Mouse (Mus musculus) thymus, adult 2 months (tissue): ENCODE measurements around the gene Ddx39. TPM values are rescaled to one million over a fixed set of nuclear protein-coding genes. Genes with fewer than 3 reads are reported as not detected.

Source experiments
- DNase-seq: peaks from one replicate; pipeline ENCODE4 v3.0.0; 2021
- H3K27ac ChIP-seq: fragments of 200-500 bp; 2 replicates; pipeline ENCODE4 v1.5.1; 2012; ENCODE audit warnings: low read length, control low read depth; ENCODE audit not compliant: control insufficient read depth, insufficient read depth
- H3K27me3 ChIP-seq: fragments of 200-500 bp; 2 replicates; pipeline ENCODE4 v1.6.1; 2012; ENCODE audit warnings: mild to moderate bottlenecking, low read length, moderate library complexity, mixed read lengths; ENCODE audit not compliant: control insufficient read depth, insufficient read depth
- H3K36me3 ChIP-seq: fragments of 200-500 bp; 2 replicates; pipeline ENCODE4 v1.6.1; 2012; ENCODE audit warnings: mild to moderate bottlenecking, low read length, moderate library complexity; ENCODE audit not compliant: control insufficient read depth, insufficient read depth
- H3K4me1 ChIP-seq: fragments of 200-500 bp; replicated peaks from 2 replicates; pipeline ENCODE4 v1.6.1; 2012; ENCODE audit warnings: low read length; ENCODE audit not compliant: control insufficient read depth, insufficient read depth
- H3K4me3 ChIP-seq: fragments of 200-500 bp; 2 replicates; pipeline ENCODE4 v1.5.1; 2012; ENCODE audit warnings: mild to moderate bottlenecking, low read length, control low read depth, moderate library complexity; ENCODE audit not compliant: control insufficient read depth, insufficient read depth
- CTCF ChIP-seq: fragments of 200-500 bp; IDR thresholded peaks from 2 replicates; pipeline ENCODE4 v1.5.1; 2012; ENCODE audit warnings: mild to moderate bottlenecking, control low read depth, low read length, moderate library complexity, borderline replicate concordance; ENCODE audit not compliant: control insufficient read depth, poor library complexity, insufficient read depth; ENCODE audit errors: extremely low read depth
- POLR2A ChIP-seq: fragments of 200-500 bp; IDR thresholded peaks from 2 replicates; pipeline ENCODE4 v1.6.1; 2012; ENCODE audit warnings: mild to moderate bottlenecking, low read length, control low read depth, moderate library complexity; ENCODE audit not compliant: control insufficient read depth, poor library complexity, insufficient read depth; ENCODE audit errors: extremely low read depth
- WGBS: fragments of 180-500 bp; shearing (Covaris S2); methylation state at CpG from one replicate; pipeline ENCODE4 v1.1.7; 2018; 5-methylcytosine and 5-hydroxymethylcytosine counted together
- polyA plus RNA-seq: library from polyadenylated mRNA; depleted of rRNA; stranded (reverse); fragments of >200 nt; gene quantifications from 2 replicates; pipeline ENCODE4 v1.2.3, GENCODE M21; 2012; rRNA removed

Ddx39 gene
- polyA plus RNA-seq = 157 and 171 TPM in 2 replicates

DNA sequence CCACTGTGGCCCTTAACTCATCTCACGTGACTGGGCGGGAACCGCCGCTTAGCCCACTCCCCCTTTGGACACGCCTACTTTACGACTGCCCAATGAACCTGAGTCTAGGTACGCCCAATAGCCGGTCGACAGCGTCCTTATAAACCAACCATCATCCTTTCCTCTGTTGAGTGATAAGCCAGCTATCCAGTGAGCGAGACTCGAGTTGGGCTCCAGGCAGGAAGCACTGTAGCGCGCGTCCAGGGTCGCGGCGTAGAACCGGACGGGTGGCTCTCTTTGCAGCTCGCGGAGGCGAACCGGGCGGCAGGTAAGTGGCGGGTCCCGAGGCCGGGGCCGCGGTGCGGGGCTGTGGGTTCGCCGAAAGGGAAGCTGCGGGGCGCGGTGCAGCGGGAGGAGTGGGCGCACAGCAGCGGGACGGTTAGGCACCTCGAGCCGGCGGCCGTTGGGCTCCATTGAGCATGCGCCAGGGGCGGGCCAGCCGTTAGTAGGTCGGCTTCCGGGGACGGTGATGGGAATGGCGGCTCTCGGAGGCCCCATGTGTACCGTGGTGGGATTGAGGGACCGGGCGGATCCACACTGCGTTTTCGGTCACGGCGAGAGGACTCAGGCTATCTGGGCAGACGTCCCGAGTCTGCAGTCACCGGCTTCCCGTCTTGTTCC is at the start of gene Ddx39:
Ddx39 (plus strand) TSS at position 147 of the 660 bp plus-strand sequence.
- WGBS = under 1% methylated on average over 63 of the region's 63 CpGs
- Histone ChIP-seq H3K27me3 (no peaks in the 10 kb centered on the region), H3K36me3 (peaks cover 9% of the 10 kb centered on the region), H3K27ac (peak within 1 kb of the TSS; percentile 54), H3K4me3 (peak within 1 kb of the TSS; percentile 70), H3K4me1 (peaks cover 2% of the 10 kb centered on the region; the same call in 1 of the 2 replicates)
- TF ChIP-seq POLR2A = peak; percentile 92
- TF ChIP-seq CTCF = peak; percentile 14; the same call in 1 of the 2 replicates
- peak; percentile 97 for DNase-seq

DNA sequence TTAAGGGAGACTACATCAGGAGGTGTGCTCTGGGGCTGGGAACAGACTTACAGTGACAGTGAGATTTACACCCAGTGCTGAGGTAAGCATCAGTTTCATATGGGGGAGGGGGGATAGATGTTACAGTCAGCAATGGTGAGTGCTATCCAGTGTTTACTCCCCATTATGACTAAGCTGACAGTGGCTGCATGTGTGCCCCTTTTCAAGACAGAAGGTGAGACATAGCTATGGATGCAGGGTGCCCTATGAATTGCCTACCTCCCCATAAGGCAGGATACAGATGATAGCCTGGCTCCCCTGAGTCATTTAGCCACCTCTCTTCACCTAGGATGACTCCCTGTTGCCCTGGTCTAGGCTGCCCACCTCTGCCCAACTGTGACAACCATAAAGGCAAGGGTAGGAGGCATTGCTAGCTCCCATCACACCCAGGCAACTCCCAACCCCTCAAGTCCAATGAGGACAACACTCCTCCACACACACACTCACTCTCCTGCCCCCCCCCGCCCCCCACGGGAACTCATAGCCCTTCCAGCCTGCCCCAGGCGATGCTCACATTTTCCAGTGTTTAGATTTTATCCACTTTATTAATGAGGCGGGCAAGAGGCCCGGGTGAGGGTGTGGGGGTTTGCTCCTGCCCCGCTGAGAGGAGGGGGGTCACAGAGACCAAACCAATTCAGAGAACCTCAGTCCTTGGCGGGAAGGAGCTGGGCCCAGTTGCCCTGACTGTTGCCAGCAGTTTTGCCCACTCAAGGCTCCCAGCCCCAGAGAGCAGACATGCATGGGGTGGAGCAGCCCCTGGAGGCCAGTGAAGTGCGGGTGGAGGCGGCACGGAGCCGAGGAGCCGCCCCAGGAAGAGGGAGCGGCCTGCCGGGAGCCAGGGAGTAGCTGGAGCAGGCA is 48.8 kb upstream of the Ddx39 start, which contains the start of gene Ptger1:
Ptger1 (plus strand) TSS at position 710 of the 897 bp plus-strand sequence.
- no peak for TF ChIP-seq CTCF
- TF ChIP-seq POLR2A = no peak
- WGBS = 45% methylated on average over 14 of the region's 14 CpGs
- Histone ChIP-seq H3K4me1 (peaks cover 6% of the 10 kb centered on the region), H3K4me3 (no peak within 1 kb of the TSS), H3K36me3 (peaks cover 22% of the 10 kb centered on the region), H3K27me3 (no peaks in the 10 kb centered on the region), H3K27ac (no peak within 1 kb of the TSS)
- no peak for DNase-seq

DNA sequence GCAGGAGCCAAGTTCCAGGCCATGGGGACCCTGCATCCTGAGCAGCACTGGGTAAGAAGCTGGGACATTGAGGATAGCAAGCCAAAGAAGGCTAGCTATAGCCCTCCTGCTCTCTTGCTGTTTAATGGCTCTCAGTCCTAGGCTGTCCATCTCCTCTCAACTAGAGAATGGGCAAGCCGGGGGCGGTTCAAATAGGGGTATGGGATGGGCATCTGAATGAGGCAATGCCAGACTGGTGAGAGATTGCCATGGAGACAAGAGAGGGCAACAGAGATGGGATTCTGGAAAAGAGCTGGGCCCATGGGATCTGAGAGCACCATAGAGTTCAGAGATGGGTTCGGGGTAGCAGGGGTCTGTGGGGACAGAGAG is 48.1 kb upstream of the Ddx39 start:
- no peak overlapping the region for H3K4me3 ChIP-seq
- no peak for DNase-seq
- WGBS = 94% methylated on average over 3 of the region's 3 CpGs

DNA sequence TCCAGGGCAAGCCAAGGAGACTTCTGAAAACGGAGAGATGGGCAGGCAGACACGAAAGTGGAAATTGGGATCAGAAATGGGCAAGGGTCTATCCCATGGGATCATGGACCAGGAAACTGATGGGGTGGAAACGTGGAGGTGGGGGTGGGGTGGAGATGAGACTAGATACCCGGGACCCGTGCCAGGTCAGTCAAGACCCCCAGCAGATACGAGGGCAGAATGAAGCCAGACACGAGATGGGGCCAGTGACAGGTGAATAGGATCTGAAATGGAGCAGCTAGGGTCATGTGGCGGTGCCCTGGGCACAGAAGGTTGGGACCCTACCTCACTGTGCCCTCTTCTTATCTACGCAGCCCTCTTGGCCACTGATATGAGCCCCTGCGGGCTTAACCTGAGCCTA is 47.5 kb upstream of the Ddx39 start:
- no peak for DNase-seq
- 86% methylated on average over 10 of the region's 10 CpGs for WGBS
- Histone ChIP-seq H3K36me3 (peaks cover 35% of the 10 kb centered on the region), H3K4me3 (no peak overlapping the region), H3K27ac (no peak overlapping the region), H3K4me1 (peaks cover 4% of the 10 kb centered on the region), H3K27me3 (no peaks in the 10 kb centered on the region)
- TF ChIP-seq CTCF (no peak), POLR2A (no peak)

More for the DNA sequence above, 48.1 kb upstream of the Ddx39 start:
- Histone ChIP-seq H3K36me3 (peaks cover 29% of the 10 kb centered on the region), H3K27me3 (no peaks in the 10 kb centered on the region), H3K4me1 (peaks cover 6% of the 10 kb centered on the region), H3K27ac (no peak overlapping the region)
- no peak for TF ChIP-seq CTCF

DNA sequence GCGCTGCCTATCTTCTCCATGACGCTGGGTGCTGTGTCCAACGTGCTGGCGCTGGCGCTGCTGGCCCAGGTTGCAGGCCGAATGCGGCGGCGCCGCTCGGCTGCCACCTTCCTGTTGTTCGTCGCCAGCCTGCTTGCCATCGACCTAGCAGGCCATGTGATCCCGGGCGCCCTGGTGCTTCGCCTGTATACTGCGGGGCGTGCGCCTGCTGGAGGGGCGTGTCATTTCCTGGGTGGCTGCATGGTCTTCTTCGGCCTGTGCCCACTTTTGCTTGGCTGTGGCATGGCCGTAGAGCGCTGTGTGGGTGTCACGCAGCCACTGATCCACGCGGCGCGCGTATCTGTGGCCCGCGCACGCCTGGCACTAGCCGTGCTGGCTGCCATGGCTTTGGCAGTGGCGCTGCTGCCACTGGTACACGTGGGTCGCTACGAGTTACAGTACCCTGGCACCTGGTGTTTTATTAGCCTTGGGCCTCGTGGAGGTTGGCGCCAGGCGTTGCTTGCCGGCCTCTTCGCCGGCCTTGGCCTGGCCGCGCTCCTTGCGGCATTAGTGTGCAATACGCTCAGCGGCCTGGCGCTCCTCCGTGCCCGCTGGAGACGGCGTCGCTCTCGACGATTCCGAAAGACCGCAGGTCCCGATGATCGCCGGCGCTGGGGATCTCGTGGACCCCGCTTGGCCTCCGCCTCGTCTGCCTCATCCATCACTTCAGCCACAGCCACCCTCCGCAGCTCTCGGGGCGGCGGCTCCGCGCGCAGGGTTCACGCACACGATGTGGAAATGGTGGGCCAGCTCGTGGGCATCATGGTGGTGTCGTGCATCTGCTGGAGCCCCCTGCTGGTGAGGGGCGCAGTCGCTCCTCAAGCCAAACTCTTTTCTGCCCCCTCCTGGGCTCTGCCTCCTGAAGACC is 46.7 kb upstream of the Ddx39 start:
- TF ChIP-seq CTCF (peak; percentile 75; the same call in 1 of the 2 replicates), POLR2A (no peak)
- Histone ChIP-seq H3K27ac (no peak overlapping the region), H3K36me3 (peaks cover 43% of the 10 kb centered on the region), H3K27me3 (no peaks in the 10 kb centered on the region), H3K4me3 (0 out of 2 replicates have a peak overlapping the region, but pooled peaks have one; percentile 8), H3K4me1 (0 out of 2 replicates have a peak, but pooled peaks cover 3% of the 10 kb centered on the region)
- WGBS = 57% methylated on average over 80 of the region's 80 CpGs
- DNase-seq = peak; percentile 71

DNA sequence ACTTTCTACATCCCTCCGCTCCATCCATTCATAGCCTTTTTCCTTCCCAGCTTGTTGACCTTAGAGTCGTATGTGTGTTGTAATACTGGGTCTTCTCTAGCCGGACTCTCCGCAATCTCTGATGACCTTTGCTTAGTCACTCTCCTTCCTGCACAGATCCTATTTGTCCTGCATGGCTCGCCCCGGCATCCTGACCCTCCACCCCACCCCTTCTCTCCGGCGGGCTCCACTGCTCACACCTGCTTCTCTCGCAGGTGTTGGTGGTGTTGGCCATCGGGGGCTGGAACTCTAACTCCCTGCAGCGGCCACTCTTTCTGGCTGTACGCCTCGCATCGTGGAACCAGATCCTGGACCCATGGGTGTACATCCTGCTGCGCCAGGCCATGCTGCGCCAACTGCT is 46.0 kb upstream of the Ddx39 start:
- 0 out of 2 replicates have a peak, but pooled peaks cover 3% of the 10 kb centered on the region for H3K4me1 ChIP-seq
- 95% methylated on average over 16 of the region's 16 CpGs for WGBS
- no peak overlapping the region for H3K27ac ChIP-seq
- no peak overlapping the region for H3K4me3 ChIP-seq
- no peak for TF ChIP-seq POLR2A
- no peak for TF ChIP-seq CTCF
- peaks cover 50% of the 10 kb centered on the region for H3K36me3 ChIP-seq
- H3K27me3 ChIP-seq = no peaks in the 10 kb centered on the region
- DNase-seq = no peak
